Mouse (Mus musculus) hindbrain, embryonic 14.5 days (tissue): ENCODE measurements at regions not wholly inside any gene's neighbourhood (a gene's known extent, or its start where the extent isn't known, plus 50 kb on each side); places are given as distances from the start of the nearest gene placed in this dataset.

Experiments used
- ATAC-seq: fragments of 200-750 bp; cut with Nextera tagmentation; 2 replicates; pipeline ENCODE4 v1.8.0; 2017; ENCODE audit warnings: moderate number of reproducible peaks, mild to moderate bottlenecking, moderate TSS enrichment, moderate library complexity; ENCODE audit not compliant: low FRiP score
- DNase-seq: peaks from one replicate; pipeline ENCODE4 v3.0.0-alpha.2; 2015; ENCODE audit warnings: low spot score
- H3K27ac ChIP-seq: fragments of 300-500 bp; sonication (generic); 2 replicates; pipeline ENCODE4 v1.5.1; 2014; ENCODE audit warnings: mild to moderate bottlenecking, moderate library complexity
- H3K27me3 ChIP-seq: fragments of 300-500 bp; sonication (generic); 2 replicates; pipeline ENCODE4 v1.6.1; 2014; ENCODE audit warnings: mild to moderate bottlenecking, low read length, mixed read lengths; ENCODE audit not compliant: control insufficient read depth, insufficient read depth
- H3K36me3 ChIP-seq: fragments of 300-500 bp; sonication (generic); replicated peaks from 2 replicates; pipeline ENCODE4 v1.6.1; 2014; ENCODE audit not compliant: control insufficient read depth, insufficient read depth
- H3K4me1 ChIP-seq: fragments of 300-500 bp; sonication (generic); replicated peaks from 2 replicates; pipeline ENCODE4 v1.6.1; 2014; ENCODE audit warnings: antibody characterized with exemption, low read length, mixed read lengths; ENCODE audit not compliant: control insufficient read depth, insufficient read depth
- H3K4me2 ChIP-seq: fragments of 300-500 bp; sonication (generic); replicated peaks from 2 replicates; pipeline ENCODE4 v1.6.1; 2014; ENCODE audit warnings: mild to moderate bottlenecking, moderate library complexity
- H3K4me3 ChIP-seq: fragments of 300-500 bp; sonication (generic); replicated peaks from 2 replicates; pipeline ENCODE4 v1.5.1; 2014; ENCODE audit warnings: mild to moderate bottlenecking, low read length
- H3K9ac ChIP-seq: fragments of 300-500 bp; sonication (generic); 2 replicates; pipeline ENCODE4 v1.6.1; 2014
- H3K9me3 ChIP-seq: fragments of 300-500 bp; sonication (generic); 2 replicates; pipeline ENCODE4 v1.6.1; 2016; ENCODE audit warnings: low read length; ENCODE audit not compliant: control insufficient read depth
- WGBS: fragments of 180-500 bp; shearing (Covaris S2); extraction: QIAGEN DNeasy Blood & Tissue Kit; methylation state at CpG from one replicate; pipeline ENCODE4 v1.1.7; 2014; 5-methylcytosine and 5-hydroxymethylcytosine counted together

- no peak overlapping the region for H3K27ac ChIP-seq
- 67% methylated on average over 3 of the region's 3 CpGs for WGBS
- H3K4me3 ChIP-seq = no peak overlapping the region
- no peak overlapping the region for H3K9ac ChIP-seq
- H3K4me2 ChIP-seq = no peak overlapping the region
- H3K4me1 ChIP-seq = no peaks in the 10 kb centered on the region
- DNase-seq (no peak), ATAC-seq (no peak)
- no peaks in the 10 kb centered on the region for H3K9me3 ChIP-seq
- H3K36me3 ChIP-seq = no peaks in the 10 kb centered on the region
- no peaks in the 10 kb centered on the region for H3K27me3 ChIP-seq
These were observed 317.7 kb downstream of the Plk2 start for GRCm38 (mm10) chr13:110712527-110712926.

- H3K36me3 ChIP-seq = no peaks in the 10 kb centered on the region
- WGBS = 70% methylated on average over 10 of the region's 10 CpGs
- no peak overlapping the region for H3K27ac ChIP-seq
- H3K4me2 ChIP-seq = no peak overlapping the region
- no peak overlapping the region for H3K4me3 ChIP-seq
- H3K9ac ChIP-seq = no peak overlapping the region
- H3K27me3 ChIP-seq = no peaks in the 10 kb centered on the region
- no peaks in the 10 kb centered on the region for H3K4me1 ChIP-seq
- H3K9me3 ChIP-seq = no peaks in the 10 kb centered on the region
- ATAC-seq (no peak), DNase-seq (no peak)
These were observed 327.3 kb downstream of the Plk2 start for GRCm38 (mm10) chr13:110722170-110722569.

- no peak for ATAC-seq
- no peak overlapping the region for H3K4me3 ChIP-seq
- H3K27me3 ChIP-seq = no peaks in the 10 kb centered on the region
- H3K27ac ChIP-seq = no peak overlapping the region
- 80% methylated on average over 6 of the region's 6 CpGs for WGBS
- H3K4me1 ChIP-seq = no peaks in the 10 kb centered on the region
- H3K9me3 ChIP-seq = no peaks in the 10 kb centered on the region
- no peak overlapping the region for H3K9ac ChIP-seq
- H3K4me2 ChIP-seq = no peak overlapping the region
- DNase-seq = no peak
- no peaks in the 10 kb centered on the region for H3K36me3 ChIP-seq
These were observed 327.9 kb downstream of the Plk2 start for GRCm38 (mm10) chr13:110722752-110723151.

GRCm38 (mm10) chr13:110724836-110725235, 330.0 kb downstream of the Plk2 start:
- H3K9me3 ChIP-seq = no peaks in the 10 kb centered on the region
- no peaks in the 10 kb centered on the region for H3K4me1 ChIP-seq
- H3K4me3 ChIP-seq = no peak overlapping the region
- no peak for DNase-seq
- H3K27me3 ChIP-seq = no peaks in the 10 kb centered on the region
- ATAC-seq = no peak
- H3K4me2 ChIP-seq = no peak overlapping the region
- H3K9ac ChIP-seq = no peak overlapping the region
- no peak overlapping the region for H3K27ac ChIP-seq
- no peaks in the 10 kb centered on the region for H3K36me3 ChIP-seq
- WGBS = 84% methylated on average over 2 of the region's 2 CpGs

- Histone ChIP-seq H3K4me2 (no peak overlapping the region), H3K9me3 (no peaks in the 10 kb centered on the region), H3K36me3 (no peaks in the 10 kb centered on the region), H3K27ac (no peak overlapping the region), H3K4me1 (no peaks in the 10 kb centered on the region), H3K27me3 (no peaks in the 10 kb centered on the region), H3K9ac (no peak overlapping the region), H3K4me3 (no peak overlapping the region)
- ATAC-seq (no peak), DNase-seq (no peak)
- WGBS = 91% methylated on average over 3 of the region's 3 CpGs
These were observed 331.0 kb downstream of the Plk2 start for GRCm38 (mm10) chr13:110725821-110726220.

- H3K9ac ChIP-seq = no peak overlapping the region
- H3K36me3 ChIP-seq = no peaks in the 10 kb centered on the region
- H3K4me1 ChIP-seq = no peaks in the 10 kb centered on the region
- no peak overlapping the region for H3K4me2 ChIP-seq
- no peak overlapping the region for H3K4me3 ChIP-seq
- ATAC-seq (no peak), DNase-seq (peak; percentile 37)
- no peaks in the 10 kb centered on the region for H3K27me3 ChIP-seq
- no peak overlapping the region for H3K27ac ChIP-seq
- no peaks in the 10 kb centered on the region for H3K9me3 ChIP-seq
- 50% methylated on average over 5 of the region's 5 CpGs for WGBS
These were observed 340.7 kb downstream of the Plk2 start for GRCm38 (mm10) chr13:110735511-110735910.

GRCm38 (mm10) chr13:110741576-110742206, 346.8 kb downstream of the Plk2 start:
- no peak overlapping the region for H3K27ac ChIP-seq
- DNase-seq (no peak), ATAC-seq (no peak)
- 81% methylated on average over 11 of the region's 11 CpGs for WGBS
- H3K4me3 ChIP-seq = no peak overlapping the region
- no peaks in the 10 kb centered on the region for H3K36me3 ChIP-seq
- H3K9me3 ChIP-seq = no peaks in the 10 kb centered on the region
- H3K4me2 ChIP-seq = no peak overlapping the region
- no peaks in the 10 kb centered on the region for H3K4me1 ChIP-seq
- H3K27me3 ChIP-seq = no peaks in the 10 kb centered on the region
- no peak overlapping the region for H3K9ac ChIP-seq

GRCm38 (mm10) chr13:110747223-110747868, 352.5 kb downstream of the Plk2 start:
- no peak overlapping the region for H3K4me3 ChIP-seq
- no peaks in the 10 kb centered on the region for H3K27me3 ChIP-seq
- H3K36me3 ChIP-seq = no peaks in the 10 kb centered on the region
- ATAC-seq (no peak), DNase-seq (no peak)
- H3K9me3 ChIP-seq = no peaks in the 10 kb centered on the region
- 46% methylated on average over 6 of the region's 6 CpGs for WGBS
- H3K4me2 ChIP-seq = no peak overlapping the region
- H3K4me1 ChIP-seq = peaks cover 5% of the 10 kb centered on the region; the same call in 1 of the 2 replicates
- no peak overlapping the region for H3K27ac ChIP-seq
- H3K9ac ChIP-seq = no peak overlapping the region

- no peaks in the 10 kb centered on the region for H3K36me3 ChIP-seq
- DNase-seq (no peak), ATAC-seq (no peak)
- H3K9me3 ChIP-seq = no peaks in the 10 kb centered on the region
- WGBS = 85% methylated on average over 4 of the region's 4 CpGs
- no peak overlapping the region for H3K27ac ChIP-seq
- H3K27me3 ChIP-seq = no peaks in the 10 kb centered on the region
- H3K4me3 ChIP-seq = no peak overlapping the region
- no peak overlapping the region for H3K4me2 ChIP-seq
- H3K9ac ChIP-seq = no peak overlapping the region
- no peaks in the 10 kb centered on the region; the same call in 1 of the 2 replicates for H3K4me1 ChIP-seq
These were observed 357.9 kb downstream of the Plk2 start for GRCm38 (mm10) chr13:110752746-110753145.
